Mouse (Mus musculus) neural tube, postnatal 0 days (tissue): Measurements from ENCODE around the gene Fundc2. TPM values are rescaled to one million over a fixed set of nuclear protein-coding genes. Genes with fewer than 3 reads are reported as not detected.

Source experiments
- polyA plus RNA-seq: library from polyadenylated mRNA; unstranded; fragments of >200 nt; fragmentation: Nextera tagmentation; extraction: Ambion mirVana; gene quantifications from 2 replicates; pipeline ENCODE4 v1.2.1, GENCODE M21; 2015

Gene Fundc2
- polyA plus RNA-seq = 31.4 and 36.1 TPM in 2 replicates

DNA sequence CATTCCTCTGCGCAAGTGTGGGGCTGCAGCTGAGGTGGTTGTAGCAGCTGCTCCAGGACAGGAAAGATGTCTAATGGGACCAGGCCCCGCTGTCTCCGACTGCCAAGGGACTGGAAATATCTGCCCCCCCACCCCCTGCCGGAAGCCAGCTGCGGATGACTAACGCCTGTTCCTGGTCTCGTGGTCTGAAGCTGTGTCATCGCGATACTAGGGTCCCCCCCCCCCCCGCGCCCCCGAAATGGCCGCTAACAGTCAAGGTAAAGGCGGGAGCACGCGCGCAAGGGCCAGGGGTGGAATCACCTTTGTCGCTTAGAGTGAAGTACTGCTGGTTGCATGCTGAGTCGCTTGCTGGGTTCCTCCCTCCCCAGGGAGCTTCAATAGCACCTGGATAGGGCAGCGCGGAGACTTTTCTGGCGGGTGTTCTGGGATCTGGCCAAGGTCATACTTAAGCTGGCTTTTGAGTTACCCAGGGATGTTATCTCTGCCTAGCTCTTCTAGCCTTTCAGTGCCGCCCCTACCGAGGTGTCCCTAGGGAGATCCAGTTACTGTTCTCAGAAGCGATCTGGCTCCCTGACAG is at the start of gene Fundc2, which contains the start of gene F8:
TSS of gene Fundc2 (plus strand) at position 205 of the 577 bp plus-strand sequence.
TSS of gene F8 (minus strand) at position 421 of the 577 bp plus-strand sequence.

DNA sequence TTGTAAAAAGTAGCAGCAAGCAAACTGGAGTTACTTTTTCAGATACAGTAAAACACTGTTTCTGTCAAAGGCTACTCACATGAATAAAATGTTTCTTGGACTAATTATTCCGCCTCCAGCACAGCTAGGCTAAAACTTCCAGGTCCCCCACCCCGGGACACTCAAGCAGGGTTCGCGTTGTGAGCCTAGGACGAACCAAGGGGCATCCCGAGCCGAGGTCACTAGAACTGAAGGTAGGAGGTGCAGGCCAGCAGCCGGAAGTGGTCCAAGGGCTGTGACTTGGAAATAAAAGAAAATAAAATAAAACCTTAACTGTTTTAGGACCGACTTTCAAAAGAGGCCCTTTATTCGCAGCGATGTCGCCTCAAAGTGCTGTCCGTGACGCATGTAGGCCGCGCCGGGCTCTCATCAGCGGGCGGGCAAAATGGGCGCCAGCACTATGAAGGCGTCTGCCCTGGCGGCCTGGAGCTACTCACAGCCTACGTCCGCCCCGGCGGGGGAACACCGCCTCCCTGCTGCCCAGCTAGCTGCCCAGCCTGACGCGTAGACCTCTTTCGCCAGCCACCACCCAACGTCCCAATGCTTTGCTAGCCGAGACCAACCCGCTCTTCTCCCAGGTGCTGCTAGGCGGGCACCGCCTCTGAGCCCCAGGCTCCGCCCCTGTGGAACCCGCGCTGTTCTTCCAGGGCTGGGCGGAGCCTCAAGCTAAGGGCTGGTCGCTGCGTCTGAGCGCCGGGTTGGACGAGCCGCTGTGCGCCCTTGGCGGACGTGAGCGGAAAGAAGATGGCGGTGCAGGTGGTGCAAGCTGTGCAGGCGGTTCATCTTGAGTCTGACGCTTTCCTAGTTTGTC is 34.0 kb downstream of the Fundc2 start, which contains the start of the genes Cmc4, Mtcp1 and Brcc3:
TSS of gene Cmc4 (minus strand) at position 649 of the 850 bp plus-strand sequence.
TSS of gene Mtcp1 (minus strand) at position 653 of the 850 bp plus-strand sequence.
TSS of gene Brcc3 (plus strand) at position 693 of the 850 bp plus-strand sequence.

Other genes starting within 250 kb of the Fundc2 start
- not detected in 2 replicates for gene Smim9, start 218.6 kb upstream of the Fundc2 start, polyA plus RNA-seq
- 1.5 and 2.0 TPM in 2 replicates for gene F8, start 216 bp downstream of the Fundc2 start, polyA plus RNA-seq
- 23.9 and 30.9 TPM in 2 replicates for gene Cmc4, start 34.2 kb downstream of the Fundc2 start, polyA plus RNA-seq
- gene Mtcp1, start 34.2 kb downstream of the Fundc2 start, polyA plus RNA-seq = 2.7 and 4.6 TPM in 2 replicates
- 39.5 and 43.7 TPM in 2 replicates for gene Brcc3, start 34.2 kb downstream of the Fundc2 start, polyA plus RNA-seq
- 257 and 297 TPM in 2 replicates for gene Vbp1, start 131.9 kb downstream of the Fundc2 start, polyA plus RNA-seq
- 25.8 and 26.0 TPM in 2 replicates for gene Rab39b, start 195.8 kb downstream of the Fundc2 start, polyA plus RNA-seq